ENCODE assay signal across 9 mouse cellular contexts in genomic region chr19:47302191-47302852, GRCm38 (mm10).
DNase-seq lines count a peak whose midpoint lies in the region; ATAC-seq lines count a peak whose summit lies in the region.
"Had no signal": no experiment of that assay in that cellular context is flagged by ENCODE, and none has a peak within 500 bp of the region (broad histone marks: within the 10 kb centered on the region; RNA-seq: fewer than 3 reads in every experiment).

No protein-coding gene starts in this region.

- H3K36me3 ChIP-seq in embryonic facial prominence, embryonic 11.5 days (replicated peaks; ENCODE audit: control insufficient read depth, insufficient read depth, low read depth, low read length), result no peaks in the 10 kb centered on the region; the same call in 1 of the 2 replicates
- H3K36me3 ChIP-seq in hindbrain, embryonic 13.5 days, result no peaks in the 10 kb centered on the region
- peaks cover 83% of the 10 kb centered on the region for H3K36me3 ChIP-seq in limb, embryonic 13.5 days
- no peaks in the 10 kb centered on the region for H3K36me3 ChIP-seq in neural tube, embryonic 12.5 days

- peak overlapping the region; percentile 19; the same call in 1 of the 2 replicates for H3K4me2 ChIP-seq in embryonic facial prominence, embryonic 11.5 days (ENCODE audit: low read depth, low read length)
- H3K4me2 ChIP-seq in hindbrain, embryonic 13.5 days, result peak overlapping the region; percentile 30; the same call in 1 of the 2 replicates
- peak overlapping the region; percentile 47 for H3K4me2 ChIP-seq in limb, embryonic 13.5 days (replicated peaks)
- peak overlapping the region; percentile 45; the same call in 1 of the 2 replicates for H3K4me2 ChIP-seq in neural tube, embryonic 12.5 days (replicated peaks)

- H3K9me3 ChIP-seq in embryonic facial prominence, embryonic 11.5 days (replicated peaks; ENCODE audit: control insufficient read depth, low read length), result no peaks in the 10 kb centered on the region
- H3K9me3 ChIP-seq in hindbrain, embryonic 13.5 days, result no peaks in the 10 kb centered on the region
- H3K9me3 ChIP-seq in limb, embryonic 13.5 days, result no peaks in the 10 kb centered on the region
- H3K9me3 ChIP-seq in neural tube, embryonic 12.5 days, result no peaks in the 10 kb centered on the region

- peak; percentile 19 for ATAC-seq in embryonic facial prominence, embryonic 11.5 days (replicated peaks; ENCODE audit: insufficient number of reproducible peaks, low FRiP score, low TSS enrichment, low read depth)
- peak; percentile 12; the same call in 1 of the 2 replicates for ATAC-seq in hindbrain, embryonic 13.5 days (ENCODE audit: low FRiP score)
- no peak for ATAC-seq in limb, embryonic 13.5 days (ENCODE audit: low FRiP score, low read depth)
- no peak for ATAC-seq in neural tube, embryonic 12.5 days (ENCODE audit: low FRiP score, low read depth)

- no peaks in the 10 kb centered on the region for H3K27me3 ChIP-seq in embryonic facial prominence, embryonic 11.5 days (ENCODE audit: control insufficient read depth, insufficient read depth, low read length)
- 0 out of 2 replicates have a peak, but pooled peaks cover 4% of the 10 kb centered on the region for H3K27me3 ChIP-seq in hindbrain, embryonic 13.5 days
- H3K27me3 ChIP-seq in limb, embryonic 13.5 days, result no peaks in the 10 kb centered on the region
- H3K27me3 ChIP-seq in neural tube, embryonic 12.5 days (replicated peaks), result no peaks in the 10 kb centered on the region

- H3K4me3 ChIP-seq in embryonic facial prominence, embryonic 11.5 days (ENCODE audit: low read depth, low read length), result no peak overlapping the region
- H3K4me3 ChIP-seq in hindbrain, embryonic 13.5 days, result no peak overlapping the region
- H3K4me3 ChIP-seq in limb, embryonic 13.5 days, result no peak overlapping the region
- no peak overlapping the region for H3K4me3 ChIP-seq in neural tube, embryonic 12.5 days

- peak overlapping the region; percentile 90 for H3K27ac ChIP-seq in embryonic facial prominence, embryonic 11.5 days (replicated peaks; ENCODE audit: low read depth, low read length)
- peak overlapping the region; percentile 72 for H3K27ac ChIP-seq in hindbrain, embryonic 13.5 days
- H3K27ac ChIP-seq in limb, embryonic 13.5 days, result peak overlapping the region; percentile 82
- H3K27ac ChIP-seq in neural tube, embryonic 12.5 days, result peak overlapping the region; percentile 50; the same call in 1 of the 2 replicates
- H3K27ac ChIP-seq: macrophage had no signal

- H3K9ac ChIP-seq in embryonic facial prominence, embryonic 11.5 days (replicated peaks; ENCODE audit: low read length), result peak overlapping the region; percentile 37
- H3K9ac ChIP-seq in hindbrain, embryonic 13.5 days, result no peak overlapping the region
- H3K9ac ChIP-seq in limb, embryonic 13.5 days, result peak overlapping the region; percentile 46
- H3K9ac ChIP-seq in neural tube, embryonic 12.5 days, result no peak overlapping the region

- peaks cover 9% of the 10 kb centered on the region for H3K4me1 ChIP-seq in embryonic facial prominence, embryonic 11.5 days (ENCODE audit: control insufficient read depth, insufficient read depth, low read length)
- peaks cover 27% of the 10 kb centered on the region for H3K4me1 ChIP-seq in hindbrain, embryonic 13.5 days (replicated peaks)
- peaks cover 66% of the 10 kb centered on the region for H3K4me1 ChIP-seq in limb, embryonic 13.5 days
- peaks cover 27% of the 10 kb centered on the region for H3K4me1 ChIP-seq in neural tube, embryonic 12.5 days

- peak; percentile 82 for DNase-seq in adrenal gland, postnatal 10 days
- no peak for DNase-seq in embryonic facial prominence, embryonic 11.5 days (ENCODE audit: low spot score)
- no peak for DNase-seq in spleen, postnatal 10 days (ENCODE audit: low spot score in 2 of 2)
- no peak for DNase-seq in cerebellum, adult 18-20 months
- no peak for DNase-seq in spleen, adult 18-20 months

- 48% methylated on average over 21 of the region's 21 CpGs for WGBS in embryonic facial prominence, embryonic 11.5 days
- 50% methylated on average over 21 of the region's 21 CpGs for WGBS in hindbrain, embryonic 13.5 days
- WGBS in limb, embryonic 13.5 days, result 68% methylated on average over 21 of the region's 21 CpGs
- WGBS in neural tube, embryonic 12.5 days, result 73% methylated on average over 21 of the region's 21 CpGs

Comparison
In these comparisons a context has a peak if more than half of its experiments do, and no peak if none do; other contexts are left out.
1. ATAC-seq: peak in embryonic facial prominence, embryonic 11.5 days (single experiment) and hindbrain, embryonic 13.5 days (single experiment); none in limb, embryonic 13.5 days (single experiment) and neural tube, embryonic 12.5 days (single experiment).
2. H3K9ac ChIP-seq: peak in embryonic facial prominence, embryonic 11.5 days (single experiment) and limb, embryonic 13.5 days (single experiment); none in hindbrain, embryonic 13.5 days (single experiment) and neural tube, embryonic 12.5 days (single experiment).
3. Peak in every context shown above with its lines, with median percentiles within 50 percentile points of each other: H3K27ac ChIP-seq and H3K4me2 ChIP-seq.